Mouse (Mus musculus) kidney, postnatal 0 days (tissue): ENCODE data around the gene Tsfm. TPM values are rescaled to one million over a fixed set of nuclear protein-coding genes. Genes with fewer than 3 reads are reported as not detected.

Source experiments
- ATAC-seq: fragments of 200-750 bp; cut with Nextera tagmentation; replicated peaks from 2 replicates; pipeline ENCODE4 v1.8.0; 2017; ENCODE audit warnings: low read depth, moderate number of reproducible peaks, moderate TSS enrichment, moderate library complexity; ENCODE audit not compliant: low FRiP score
- DNase-seq: peaks from one replicate; pipeline ENCODE4 v3.0.0-alpha.2; 2016; ENCODE audit warnings: low spot score
- H3K27ac ChIP-seq: fragments of 300-500 bp; sonication (generic); 2 replicates; pipeline ENCODE4 v1.5.1; 2014; ENCODE audit warnings: mild to moderate bottlenecking
- H3K27me3 ChIP-seq: fragments of 300-500 bp; sonication (generic); 2 replicates; pipeline ENCODE4 v1.6.1; 2014; ENCODE audit warnings: low read length, mixed read lengths; ENCODE audit not compliant: insufficient read depth
- H3K36me3 ChIP-seq: fragments of 300-500 bp; sonication (generic); 2 replicates; pipeline ENCODE4 v1.6.1; 2014; ENCODE audit warnings: low read length, mixed read lengths; ENCODE audit not compliant: insufficient read depth
- H3K4me1 ChIP-seq: fragments of 300-500 bp; sonication (generic); replicated peaks from 2 replicates; pipeline ENCODE4 v1.6.1; 2014; ENCODE audit warnings: antibody characterized with exemption, low read length, mixed read lengths; ENCODE audit not compliant: insufficient read depth
- H3K4me2 ChIP-seq: fragments of 300-500 bp; sonication (generic); 2 replicates; pipeline ENCODE4 v1.6.1; 2014; ENCODE audit warnings: mild to moderate bottlenecking, low read length, moderate library complexity, mixed read lengths
- H3K4me3 ChIP-seq: fragments of 300-500 bp; sonication (generic); replicated peaks from 2 replicates; pipeline ENCODE4 v1.5.1; 2014; ENCODE audit warnings: low read depth, low read length
- H3K9ac ChIP-seq: fragments of 300-500 bp; sonication (generic); 2 replicates; pipeline ENCODE4 v1.6.1; 2014; ENCODE audit warnings: low read depth, low read length
- H3K9me3 ChIP-seq: fragments of 300-500 bp; sonication (generic); replicated peaks from 2 replicates; pipeline ENCODE4 v1.6.1; 2016; ENCODE audit warnings: low read length, inconsistent platforms, mixed read lengths
- CTCF ChIP-seq: IDR thresholded peaks from 2 replicates; pipeline ENCODE4 v1.5.1; 2016; ENCODE audit warnings: antibody characterized with exemption, low read depth, mild to moderate bottlenecking, moderate library complexity
- WGBS: fragments of 180-500 bp; shearing (Covaris S2); extraction: QIAGEN DNeasy Blood & Tissue Kit; methylation state at CpG from one replicate; pipeline ENCODE4 v1.1.7; 2014; 5-methylcytosine and 5-hydroxymethylcytosine counted together
- polyA plus RNA-seq: library from polyadenylated mRNA; unstranded; fragments of >200 nt; fragmentation: Nextera tagmentation; extraction: Ambion mirVana; gene quantifications from 2 replicates; pipeline ENCODE4 v1.2.1, GENCODE M21; 2015

The Tsfm gene
- polyA plus RNA-seq, 1 experiment from 2014 or later: 97.3 TPM

- DNase-seq: no peak
- TF ChIP-seq CTCF: no peak
- no peak overlapping the region for H3K4me2 ChIP-seq
- peaks cover 17% of the 10 kb centered on the region; the same call in 1 of the 2 replicates for H3K36me3 ChIP-seq
- H3K9ac ChIP-seq: no peak overlapping the region
- H3K27me3 ChIP-seq: 0 out of 2 replicates have a peak, but pooled peaks cover 4% of the 10 kb centered on the region
- no peak overlapping the region for H3K27ac ChIP-seq
- 70% methylated on average over 4 of the region's 4 CpGs for WGBS
- H3K4me3 ChIP-seq: no peak overlapping the region
- no peaks in the 10 kb centered on the region for H3K4me1 ChIP-seq
- no peak for ATAC-seq
- no peaks in the 10 kb centered on the region for H3K9me3 ChIP-seq
Observed at GRCm38 (mm10) chr10:127054646-127055045, 24.0 kb upstream of the Tsfm start.

GRCm38 (mm10) chr10:127050119-127050474 is 19.5 kb upstream of the Tsfm start:
- H3K4me1 ChIP-seq: peaks cover 13% of the 10 kb centered on the region; the same call in 1 of the 2 replicates
- WGBS: 14% methylated on average over 10 of the region's 10 CpGs

GRCm38 (mm10) chr10:127049395-127050118 is 18.9 kb upstream of the Tsfm start:
- Histone ChIP-seq H3K27me3 (peaks cover 24% of the 10 kb centered on the region), H3K4me1 (peaks cover 13% of the 10 kb centered on the region; the same call in 1 of the 2 replicates), H3K4me2 (peak overlapping the region; percentile 48), H3K4me3 (peak overlapping the region; percentile 24), H3K9me3 (no peaks in the 10 kb centered on the region), H3K36me3 (0 out of 2 replicates have a peak, but pooled peaks cover 4% of the 10 kb centered on the region), H3K9ac (peak overlapping the region; percentile 54; the same call in 1 of the 2 replicates), H3K27ac (0 out of 2 replicates have a peak overlapping the region, but pooled peaks have one; percentile 9)
- TF ChIP-seq CTCF: peak; percentile 55
- no peak for ATAC-seq
- peak; percentile 15 for DNase-seq
- 2% methylated on average over 29 of the region's 29 CpGs for WGBS

More at GRCm38 (mm10) chr10:127050119-127050474, 19.5 kb upstream of the Tsfm start:
- H3K9me3 ChIP-seq: no peaks in the 10 kb centered on the region
- 0 out of 2 replicates have a peak, but pooled peaks cover under 1% of the 10 kb centered on the region for H3K36me3 ChIP-seq
- H3K27me3 ChIP-seq: peaks cover 24% of the 10 kb centered on the region
- TF ChIP-seq CTCF: no peak
- 0 out of 2 replicates have a peak overlapping the region, but pooled peaks have one; percentile 24 for H3K4me3 ChIP-seq
- DNase-seq: no peak
- H3K4me2 ChIP-seq: peak overlapping the region; percentile 48; the same call in 1 of the 2 replicates
- no peak for ATAC-seq
- H3K9ac ChIP-seq: peak overlapping the region; percentile 54; the same call in 1 of the 2 replicates
- H3K27ac ChIP-seq: 0 out of 2 replicates have a peak overlapping the region, but pooled peaks have one; percentile 9

- H3K27me3 ChIP-seq: peaks cover 24% of the 10 kb centered on the region
- peak; percentile 42 for DNase-seq
- H3K9me3 ChIP-seq: no peaks in the 10 kb centered on the region
- 0 out of 2 replicates have a peak overlapping the region, but pooled peaks have one; percentile 37 for H3K27ac ChIP-seq
- peak overlapping the region; percentile 24 for H3K4me3 ChIP-seq
- no peak for ATAC-seq
- peak overlapping the region; percentile 54 for H3K9ac ChIP-seq
- peak; percentile 26; the same call in 1 of the 2 replicates for TF ChIP-seq CTCF
- peak overlapping the region; percentile 48 for H3K4me2 ChIP-seq
- H3K36me3 ChIP-seq: 0 out of 2 replicates have a peak, but pooled peaks cover 4% of the 10 kb centered on the region
- 3% methylated on average over 35 of the region's 35 CpGs for WGBS
- H3K4me1 ChIP-seq: peaks cover 13% of the 10 kb centered on the region; the same call in 1 of the 2 replicates
Observed at GRCm38 (mm10) chr10:127048608-127049394, 18.2 kb upstream of the Tsfm start.

GRCm38 (mm10) chr10:127047954-127048353 is 17.3 kb upstream of the Tsfm start, which contains the start of gene Cyp27b1:
TSS of gene Cyp27b1 (plus strand) at chr10:127048250.
- Histone ChIP-seq H3K27me3 (peaks cover 24% of the 10 kb centered on the region), H3K36me3 (0 out of 2 replicates have a peak, but pooled peaks cover 4% of the 10 kb centered on the region), H3K4me3 (peak within 1 kb of the TSS; percentile 24), H3K9me3 (no peaks in the 10 kb centered on the region), H3K4me2 (peak within 1 kb of the TSS; percentile 48), H3K9ac (peak within 1 kb of the TSS; percentile 54), H3K27ac (0 out of 2 replicates have a peak within 1 kb of the TSS, but pooled peaks have one; percentile 37), H3K4me1 (peaks cover 16% of the 10 kb centered on the region)
- no peak for DNase-seq
- 24% methylated on average over 5 of the region's 5 CpGs for WGBS
- peak; percentile 31; the same call in 1 of the 2 replicates for ATAC-seq
- TF ChIP-seq CTCF: no peak
